Mouse (Mus musculus): ENCODE data around the gene Fryl. TPM values are rescaled to one million over a fixed set of nuclear protein-coding genes. Genes with fewer than 3 reads are reported as not detected.

Gene Fryl
- polyA plus RNA-seq, 1 experiment from 2014 or later, result 38.7 TPM

- Histone ChIP-seq H3K4me3 (no peak overlapping the region), H3K27me3 (replicated peaks) (no peaks in the 10 kb centered on the region), H3K9me3 (replicated peaks) (no peaks in the 10 kb centered on the region), H3K36me3 (peaks cover 3% of the 10 kb centered on the region; the same call in 1 of the 2 replicates), H3K4me1 (replicated peaks) (0 out of 2 replicates have a peak, but pooled peaks cover 8% of the 10 kb centered on the region), H3K4me2 (no peak overlapping the region), H3K27ac (ENCODE audit: poor library complexity, severe bottlenecking) (no peak overlapping the region), H3K9ac (no peak overlapping the region)
- no peak for ATAC-seq (ENCODE audit: insufficient number of reproducible peaks, low FRiP score)
- WGBS, result 84% methylated on average over 12 of the region's 12 CpGs
These were observed 73.5 kb downstream of the Fryl start for GRCm38 (mm10) chr5:73182701-73183447.

GRCm38 (mm10) chr5:73182191-73182590, 74.2 kb downstream of the Fryl start:
- no peak overlapping the region for H3K27ac ChIP-seq (ENCODE audit: poor library complexity, severe bottlenecking)
- H3K4me3 ChIP-seq, result no peak overlapping the region
- no peaks in the 10 kb centered on the region for H3K27me3 ChIP-seq (replicated peaks)
- no peak overlapping the region for H3K9ac ChIP-seq
- WGBS, result 62% methylated on average over 9 of the region's 9 CpGs
- H3K4me2 ChIP-seq, result no peak overlapping the region
- H3K9me3 ChIP-seq (replicated peaks), result no peaks in the 10 kb centered on the region
- no peak for ATAC-seq (ENCODE audit: insufficient number of reproducible peaks, low FRiP score)
- H3K4me1 ChIP-seq (replicated peaks), result 0 out of 2 replicates have a peak, but pooled peaks cover 7% of the 10 kb centered on the region
- H3K36me3 ChIP-seq, result peaks cover 3% of the 10 kb centered on the region; the same call in 1 of the 2 replicates

GRCm38 (mm10) chr5:73176294-73176693, 80.1 kb downstream of the Fryl start:
- Histone ChIP-seq H3K4me1 (replicated peaks) (peaks cover 21% of the 10 kb centered on the region), H3K4me3 (no peak overlapping the region), H3K4me2 (no peak overlapping the region), H3K36me3 (no peaks in the 10 kb centered on the region), H3K9ac (no peak overlapping the region), H3K9me3 (replicated peaks) (no peaks in the 10 kb centered on the region), H3K27me3 (replicated peaks) (no peaks in the 10 kb centered on the region), H3K27ac (ENCODE audit: poor library complexity, severe bottlenecking) (no peak overlapping the region)
- 84% methylated on average over 4 of the region's 4 CpGs for WGBS
- ATAC-seq (ENCODE audit: insufficient number of reproducible peaks, low FRiP score), result no peak

- no peak overlapping the region for H3K4me3 ChIP-seq
- WGBS, result 90% methylated on average over 12 of the region's 12 CpGs
- ATAC-seq (ENCODE audit: insufficient number of reproducible peaks, low FRiP score), result no peak
These were observed 80.9 kb downstream of the Fryl start for GRCm38 (mm10) chr5:73175377-73176147.

GRCm38 (mm10) chr5:73171876-73172480, 84.4 kb downstream of the Fryl start:
- H3K4me2 ChIP-seq, result no peak overlapping the region

More at GRCm38 (mm10) chr5:73175377-73176147, 80.9 kb downstream of the Fryl start:
- H3K4me1 ChIP-seq (replicated peaks), result peaks cover 29% of the 10 kb centered on the region
- no peaks in the 10 kb centered on the region for H3K36me3 ChIP-seq
- H3K27me3 ChIP-seq (replicated peaks), result no peaks in the 10 kb centered on the region
- no peaks in the 10 kb centered on the region for H3K9me3 ChIP-seq (replicated peaks)
- no peak overlapping the region for H3K27ac ChIP-seq (ENCODE audit: poor library complexity, severe bottlenecking)
- no peak overlapping the region for H3K4me2 ChIP-seq
- no peak overlapping the region for H3K9ac ChIP-seq

GRCm38 (mm10) chr5:73171203-73171602, 85.2 kb downstream of the Fryl start:
- H3K4me3 ChIP-seq, result no peak overlapping the region
- no peaks in the 10 kb centered on the region for H3K27me3 ChIP-seq (replicated peaks)
- no peak overlapping the region for H3K9ac ChIP-seq
- ATAC-seq (ENCODE audit: insufficient number of reproducible peaks, low FRiP score), result no peak
- no peak overlapping the region for H3K4me2 ChIP-seq
- no peak overlapping the region for H3K27ac ChIP-seq (ENCODE audit: poor library complexity, severe bottlenecking)
- 58% methylated on average over 1 of the region's 1 CpGs for WGBS
- no peaks in the 10 kb centered on the region for H3K9me3 ChIP-seq (replicated peaks)
- H3K4me1 ChIP-seq (replicated peaks), result peaks cover 64% of the 10 kb centered on the region
- no peaks in the 10 kb centered on the region for H3K36me3 ChIP-seq

More at GRCm38 (mm10) chr5:73171876-73172480, 84.4 kb downstream of the Fryl start:
- ATAC-seq (ENCODE audit: insufficient number of reproducible peaks, low FRiP score), result no peak
- Histone ChIP-seq H3K9ac (no peak overlapping the region), H3K4me1 (replicated peaks) (peaks cover 56% of the 10 kb centered on the region), H3K27ac (ENCODE audit: poor library complexity, severe bottlenecking) (no peak overlapping the region), H3K4me3 (no peak overlapping the region), H3K9me3 (replicated peaks) (no peaks in the 10 kb centered on the region), H3K36me3 (no peaks in the 10 kb centered on the region), H3K27me3 (replicated peaks) (no peaks in the 10 kb centered on the region)
- 67% methylated on average over 12 of the region's 12 CpGs for WGBS

GRCm38 (mm10) chr5:73168769-73169272, 87.6 kb downstream of the Fryl start:
- Histone ChIP-seq H3K4me1 (replicated peaks) (peaks cover 74% of the 10 kb centered on the region), H3K4me3 (no peak overlapping the region)

GRCm38 (mm10) chr5:73167976-73168768, 88.2 kb downstream of the Fryl start:
- Histone ChIP-seq H3K4me1 (replicated peaks) (peaks cover 73% of the 10 kb centered on the region), H3K27me3 (replicated peaks) (no peaks in the 10 kb centered on the region), H3K4me3 (no peak overlapping the region; the same call in 1 of the 2 replicates), H3K27ac (ENCODE audit: poor library complexity, severe bottlenecking) (peak overlapping the region; percentile 80), H3K9me3 (replicated peaks) (no peaks in the 10 kb centered on the region), H3K9ac (0 out of 2 replicates have a peak overlapping the region, but pooled peaks have one; percentile 31), H3K36me3 (no peaks in the 10 kb centered on the region), H3K4me2 (peak overlapping the region; percentile 56)
- no peak for ATAC-seq (ENCODE audit: insufficient number of reproducible peaks, low FRiP score)
- 46% methylated on average over 18 of the region's 18 CpGs for WGBS

More at GRCm38 (mm10) chr5:73168769-73169272, 87.6 kb downstream of the Fryl start:
- peak overlapping the region; percentile 56 for H3K4me2 ChIP-seq
- no peaks in the 10 kb centered on the region for H3K36me3 ChIP-seq
- peak overlapping the region; percentile 80 for H3K27ac ChIP-seq (ENCODE audit: poor library complexity, severe bottlenecking)
- no peaks in the 10 kb centered on the region for H3K9me3 ChIP-seq (replicated peaks)
- no peak for ATAC-seq (ENCODE audit: insufficient number of reproducible peaks, low FRiP score)
- WGBS, result 14% methylated on average over 5 of the region's 5 CpGs
- H3K9ac ChIP-seq, result no peak overlapping the region
- no peaks in the 10 kb centered on the region for H3K27me3 ChIP-seq (replicated peaks)

- Histone ChIP-seq H3K9ac (no peak overlapping the region), H3K27ac (ENCODE audit: poor library complexity, severe bottlenecking) (peak overlapping the region; percentile 17; the same call in 1 of the 2 replicates), H3K4me3 (no peak overlapping the region), H3K36me3 (no peaks in the 10 kb centered on the region), H3K27me3 (replicated peaks) (no peaks in the 10 kb centered on the region), H3K4me2 (no peak overlapping the region), H3K4me1 (replicated peaks) (peaks cover 67% of the 10 kb centered on the region), H3K9me3 (replicated peaks) (no peaks in the 10 kb centered on the region)
- ATAC-seq (ENCODE audit: insufficient number of reproducible peaks, low FRiP score), result no peak
- WGBS, result 49% methylated on average over 6 of the region's 6 CpGs
These were observed 92.4 kb downstream of the Fryl start for GRCm38 (mm10) chr5:73163970-73164369.

- 47% methylated on average over 2 of the region's 2 CpGs for WGBS
- Histone ChIP-seq H3K9me3 (replicated peaks) (no peaks in the 10 kb centered on the region), H3K36me3 (no peaks in the 10 kb centered on the region), H3K4me2 (no peak overlapping the region), H3K4me1 (replicated peaks) (peaks cover 62% of the 10 kb centered on the region), H3K27ac (ENCODE audit: poor library complexity, severe bottlenecking) (peak overlapping the region; percentile 54), H3K9ac (no peak overlapping the region), H3K4me3 (no peak overlapping the region), H3K27me3 (replicated peaks) (no peaks in the 10 kb centered on the region)
- no peak for ATAC-seq (ENCODE audit: insufficient number of reproducible peaks, low FRiP score)
These were observed 93.9 kb downstream of the Fryl start for GRCm38 (mm10) chr5:73162492-73162891.
